Mouse (Mus musculus): ENCODE measurements at regions not wholly inside any gene's neighbourhood (a gene's known extent, or its start where the extent isn't known, plus 50 kb on each side); places are given as distances from the start of the nearest gene placed in this dataset.
"Not testable (repeated sequence)": the region's sequence is repeated elsewhere in the genome, so short reads cannot be mapped to it uniquely, and the experiment has no call there.

DNA sequence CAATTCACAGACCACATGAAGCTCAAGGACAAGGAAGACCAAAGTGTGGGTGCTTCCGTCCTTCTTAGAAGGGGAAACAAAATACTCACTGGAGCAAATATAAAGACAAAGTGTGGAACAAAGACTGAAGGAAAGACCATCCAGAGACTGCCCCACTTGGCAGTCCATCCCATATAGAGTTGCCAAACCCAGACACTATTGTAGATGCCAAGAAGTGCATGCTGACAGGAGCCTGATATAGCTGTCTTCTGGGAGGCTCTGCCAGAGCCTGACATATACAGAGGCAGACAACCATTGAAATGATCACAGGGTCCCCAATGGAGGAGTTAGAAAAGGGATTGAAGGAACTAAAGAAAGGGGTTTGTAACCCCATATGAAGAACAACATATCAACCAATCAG is 548.5 kb upstream of the Pkdcc start:
- not testable (repeated sequence) for TF ChIP-seq GATA1, TAL1 (IDR thresholded peaks at IDR 0.05; ENCODE audit: low read length)

Data from erythroblast, embryonic 14.5 days (primary cell).